Mouse (Mus musculus) cerebellum, postnatal 4 days (tissue): Measurements from ENCODE around the gene Fabp7.
A peak's percentile ranks its signal among the peaks of the same experiment; 100 is the strongest.

Experiments used
- DNase-seq, 2 experiments: peaks; one replicate each; pipeline ENCODE4 v3.0.0; 2022; ENCODE audit warnings: low spot score in 2 of 2, mixed read lengths in 1 of 2

Fabp7 gene

DNA sequence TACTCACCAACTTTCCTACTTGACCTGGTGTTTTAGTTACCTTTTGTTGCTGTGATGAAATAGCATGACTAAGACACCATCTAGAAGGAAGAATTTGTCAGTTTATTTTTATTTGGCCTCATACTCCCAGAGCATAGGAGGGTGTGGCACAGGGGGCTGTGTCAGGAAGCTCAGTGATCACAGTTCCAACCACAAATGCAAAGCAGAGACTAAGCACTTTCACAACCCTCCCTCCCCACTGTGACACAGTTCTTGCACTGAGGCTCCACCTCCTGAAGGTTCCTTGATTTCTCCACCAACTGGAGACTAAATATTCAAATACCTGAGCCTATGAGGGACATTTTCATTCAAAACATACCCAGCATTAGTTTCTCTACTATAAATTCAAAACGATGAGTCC, 14.8 kb downstream of the Fabp7 start:
- DNase-seq, result no peak

GRCm38 (mm10) chr10:57807754-57808153, 23.1 kb downstream of the Fabp7 start:
- DNase-seq, result no peak

GRCm38 (mm10) chr10:57812161-57812856, 27.6 kb downstream of the Fabp7 start:
- DNase-seq, result no peak

DNA sequence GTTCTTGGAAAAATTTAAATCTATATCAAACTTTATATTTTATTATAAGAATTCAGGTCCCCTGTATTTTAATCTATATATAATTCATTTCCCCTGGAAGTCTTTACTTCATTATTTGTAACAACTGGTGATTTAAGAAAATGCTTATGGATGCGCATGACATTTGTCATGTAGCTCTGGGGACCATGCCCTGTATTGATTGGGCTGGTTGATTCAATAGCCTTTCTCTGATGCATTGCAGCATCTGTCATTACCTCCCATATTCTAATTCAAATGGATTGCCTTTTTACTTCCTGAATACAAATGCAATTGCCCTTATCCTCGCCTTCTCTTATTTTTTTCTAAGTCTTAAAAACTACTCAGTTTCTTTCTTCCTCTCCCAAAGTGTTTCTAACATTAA, 29.6 kb downstream of the Fabp7 start:
- DNase-seq, result no peak

DNA sequence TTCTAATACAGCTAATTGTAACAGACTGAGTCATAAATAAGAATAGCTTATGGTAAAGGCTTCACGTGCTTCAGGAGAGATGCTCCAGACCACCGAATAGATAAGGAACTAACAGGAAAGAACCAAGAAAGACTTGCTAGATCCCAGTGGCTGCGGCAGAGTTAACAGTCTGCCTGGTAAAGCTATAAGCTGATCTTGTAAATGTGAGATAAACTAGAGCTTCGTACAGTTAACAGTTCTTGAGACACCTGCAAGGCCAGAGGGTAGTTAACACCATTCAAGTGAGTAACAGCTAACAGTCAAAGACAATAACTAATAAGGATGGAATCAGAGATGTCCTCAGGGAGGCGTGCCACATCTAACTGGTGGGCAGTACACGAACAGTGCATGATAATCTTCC, 31.2 kb downstream of the Fabp7 start:
- DNase-seq, result no peak

DNA sequence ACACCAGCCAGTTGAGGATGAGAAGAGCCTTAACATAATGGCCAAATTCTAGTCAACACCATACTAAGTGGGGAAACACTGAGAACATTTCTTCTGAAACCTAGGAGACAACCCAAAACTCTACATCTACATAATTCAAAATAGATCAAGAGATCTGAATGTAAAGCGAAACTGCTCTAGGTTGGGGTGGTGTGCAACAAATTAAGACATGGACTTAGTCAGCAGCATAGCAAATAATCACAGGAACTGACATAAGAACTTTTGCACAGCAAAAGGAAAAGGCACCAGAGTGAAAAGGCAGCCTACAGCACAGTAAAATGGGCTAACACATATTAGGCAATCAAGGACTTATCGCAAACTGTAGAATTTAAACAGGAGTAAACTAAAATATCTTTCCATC, 34.5 kb downstream of the Fabp7 start:
- DNase-seq, result no peak

DNA sequence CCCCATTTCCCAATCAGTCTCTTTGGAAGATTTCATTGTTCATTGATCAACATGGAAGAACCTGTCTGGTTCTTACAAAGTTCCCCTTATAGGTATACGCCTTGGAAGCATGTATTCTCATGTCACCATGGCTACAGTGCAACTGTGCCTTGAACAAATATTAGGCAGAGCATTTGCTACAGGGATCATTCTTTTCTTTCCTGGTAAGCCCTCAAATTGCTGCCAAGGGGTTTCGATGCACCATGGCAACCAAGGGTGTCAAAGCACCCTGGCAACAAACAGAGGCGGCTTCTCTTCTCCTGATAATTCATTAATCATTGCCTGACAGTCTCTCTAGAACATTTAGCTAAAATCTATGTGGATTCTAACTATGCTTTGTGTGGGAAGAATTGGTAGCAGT, 37.8 kb downstream of the Fabp7 start:
- peak in 1 of 2 experiments; percentile 16 for DNase-seq

- DNase-seq, result no peak
Measured at GRCm38 (mm10) chr10:57828649-57829048, 44.0 kb downstream of the Fabp7 start.

- DNase-seq, result no peak
Measured at GRCm38 (mm10) chr10:57829621-57830020, 44.9 kb downstream of the Fabp7 start.

DNA sequence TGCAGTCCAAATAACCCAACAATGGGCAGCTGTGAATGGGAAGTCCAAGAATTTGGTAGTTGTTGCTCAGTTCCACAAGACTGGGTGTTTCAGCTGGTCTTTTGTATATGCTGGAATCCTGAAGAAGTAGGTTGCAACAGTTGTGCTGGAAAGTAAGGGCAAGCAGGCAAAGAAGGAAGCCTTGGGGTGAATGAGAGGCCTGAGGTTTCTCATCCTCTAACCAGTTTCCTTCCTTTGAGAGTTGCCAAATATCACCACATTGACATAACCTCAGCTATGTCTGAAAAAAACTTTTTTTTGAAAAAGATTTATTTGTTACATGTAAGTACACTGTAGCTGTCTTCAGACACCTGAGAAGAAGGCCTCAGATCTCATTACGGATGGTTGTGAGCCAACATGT, 50.4 kb downstream of the Fabp7 start:
- no peak for DNase-seq

DNA sequence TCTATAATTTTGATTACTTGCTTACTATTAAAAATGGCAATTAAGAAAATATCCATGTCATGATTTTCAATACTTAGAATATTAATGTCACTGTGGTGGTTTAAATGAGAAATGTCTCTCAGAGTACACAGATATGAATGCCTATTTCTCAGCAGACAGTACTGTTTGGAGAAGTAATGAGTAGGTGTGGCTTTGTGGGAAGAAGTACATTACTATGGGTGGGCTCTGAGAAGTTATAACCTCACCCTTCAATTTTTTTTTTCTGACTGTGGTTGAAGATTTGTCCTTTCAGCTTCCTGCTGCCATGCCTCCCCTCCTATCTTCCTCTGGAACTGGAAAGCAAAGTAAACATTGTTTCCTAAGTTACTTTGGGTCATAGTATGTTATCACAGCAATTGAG, 51.3 kb downstream of the Fabp7 start:
- DNase-seq, result no peak
